Mouse (Mus musculus) erythroblast, adult 5-6 weeks (primary cell): ENCODE measurements around the gene Gjb4. TPM values are rescaled to one million over a fixed set of nuclear protein-coding genes. Genes with fewer than 3 reads are reported as not detected.

Source experiments
- ATAC-seq: replicated peaks from 2 replicates; pipeline ENCODE4 v1.8.0; 2016; ENCODE audit warnings: moderate number of reproducible peaks, mild to moderate bottlenecking, moderate TSS enrichment, inconsistent platforms; ENCODE audit not compliant: poor library complexity, low FRiP score, severe bottlenecking
- total RNA-seq, 2 experiments: library from RNA; stranded (forward) in 1 of 2; stranded (reverse) in 1 of 2; fragments of 150-400 nt in 1 of 2; fragments of 200-764, 138-1000 nt in 1 of 2; gene quantifications; 2 replicates each; pipeline versions ENCODE4 v1.2.3 to v1.2.4; 2015 to 2017; ENCODE audit warnings: low replicate concordance in 2 of 2

Gjb4 gene
- total RNA-seq (2015; ENCODE audit: low replicate concordance) (not detected in 2 replicates), total RNA-seq (2017; ENCODE audit: low replicate concordance) (not detected in 2 replicates)

GRCm38 (mm10) chr4:127353951-127354438, at the start of gene Gjb4:
Gene Gjb4, minus strand, starts transcription at chr4:127354081.
- no peak for ATAC-seq

GRCm38 (mm10) chr4:127402614-127403013, 48.7 kb upstream of the Gjb4 start:
- ATAC-seq = no peak

- no peak for ATAC-seq
These were observed 48.3 kb upstream of the Gjb4 start for GRCm38 (mm10) chr4:127402166-127402565.

- ATAC-seq = no peak
These were observed 46.6 kb upstream of the Gjb4 start for GRCm38 (mm10) chr4:127400165-127401145.

- ATAC-seq = no peak
These were observed 41.7 kb upstream of the Gjb4 start for GRCm38 (mm10) chr4:127395591-127395990.

- no peak for ATAC-seq
These were observed 35.8 kb upstream of the Gjb4 start for GRCm38 (mm10) chr4:127389645-127390044.

- ATAC-seq = no peak
These were observed 23.5 kb upstream of the Gjb4 start for GRCm38 (mm10) chr4:127377344-127377743.

GRCm38 (mm10) chr4:127375541-127376177, 21.8 kb upstream of the Gjb4 start:
- ATAC-seq = no peak

- no peak for ATAC-seq
These were observed 20.8 kb upstream of the Gjb4 start for GRCm38 (mm10) chr4:127374645-127375044.

- no peak for ATAC-seq
These were observed 19.6 kb upstream of the Gjb4 start for GRCm38 (mm10) chr4:127373491-127373890.

GRCm38 (mm10) chr4:127371546-127371945, 17.7 kb upstream of the Gjb4 start:
- ATAC-seq = no peak

GRCm38 (mm10) chr4:127370447-127370846, 16.6 kb upstream of the Gjb4 start:
- ATAC-seq = no peak

- ATAC-seq = peak; percentile 72; the same call in 1 of the 2 replicates
These were observed 14.6 kb upstream of the Gjb4 start for GRCm38 (mm10) chr4:127368379-127368973.

GRCm38 (mm10) chr4:127365834-127366233, 12.0 kb upstream of the Gjb4 start:
- ATAC-seq = no peak

- ATAC-seq = no peak
These were observed 11.6 kb upstream of the Gjb4 start for GRCm38 (mm10) chr4:127365433-127365832.

GRCm38 (mm10) chr4:127364431-127364830, 10.6 kb upstream of the Gjb4 start:
- ATAC-seq = no peak

- ATAC-seq = no peak
These were observed 9.4 kb upstream of the Gjb4 start for GRCm38 (mm10) chr4:127363331-127363730.

- ATAC-seq = no peak
These were observed 8.6 kb upstream of the Gjb4 start for GRCm38 (mm10) chr4:127362520-127362919.

- ATAC-seq = no peak
These were observed 4.1 kb upstream of the Gjb4 start, which contains the start of gene Gjb5 for GRCm38 (mm10) chr4:127358018-127358417. Gene Gjb5, minus strand, starts transcription at chr4:127358181.
